Mouse (Mus musculus): ENCODE measurements around the gene Ankrd13d.

Ankrd13d gene

GRCm38 (mm10) chr19:4227446-4227845 is 55.5 kb downstream of the Ankrd13d start:
- no peak for DNase-seq (ENCODE audit: low spot score)

DNA sequence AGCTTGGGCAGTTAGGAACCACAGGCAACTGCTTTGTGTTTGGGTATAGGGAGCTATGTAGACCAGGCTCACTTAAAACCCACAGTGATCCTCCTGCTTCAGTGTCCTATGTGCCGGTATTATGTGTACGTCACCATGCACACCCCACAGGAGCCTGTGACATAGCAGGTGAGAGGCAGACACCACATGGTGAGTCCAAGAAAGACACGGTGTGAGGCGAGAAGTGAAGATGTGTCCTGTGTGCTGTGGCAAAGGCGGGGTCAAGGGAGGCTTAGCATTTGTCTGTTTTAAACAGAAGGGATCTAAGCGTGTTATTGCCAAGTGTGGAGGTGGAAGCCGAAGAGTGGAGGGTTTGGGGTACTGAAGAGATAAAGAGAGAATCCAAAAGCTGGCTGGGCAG is 56.2 kb downstream of the Ankrd13d start:
- no peak for DNase-seq (ENCODE audit: low spot score)

GRCm38 (mm10) chr19:4222165-4222564 is 60.8 kb downstream of the Ankrd13d start:
- DNase-seq (ENCODE audit: low spot score) = no peak

- DNase-seq (ENCODE audit: low spot score) = no peak
These were observed 61.8 kb downstream of the Ankrd13d start for GRCm38 (mm10) chr19:4220957-4221743.

DNA sequence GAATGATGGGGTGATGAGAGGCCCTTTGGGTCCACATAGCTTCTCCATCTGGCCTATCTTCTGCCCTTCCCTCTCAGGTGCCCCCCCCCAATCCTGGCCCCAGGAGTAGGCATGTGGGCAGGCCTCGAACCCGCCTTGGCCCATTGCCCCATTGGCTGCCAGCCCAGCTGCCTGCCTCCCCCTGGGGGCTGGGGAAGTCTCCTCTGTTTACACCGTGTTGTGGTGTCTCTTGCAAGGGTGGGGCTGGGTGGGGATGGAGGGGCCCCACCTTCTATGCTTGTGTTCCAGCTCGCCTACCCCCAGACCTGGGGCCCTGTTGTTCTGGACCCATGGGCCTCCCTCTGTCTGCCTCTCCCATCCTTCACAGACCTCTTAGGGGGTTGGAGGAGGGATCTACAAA is 62.5 kb downstream of the Ankrd13d start:
- DNase-seq (ENCODE audit: low spot score) = no peak

Measured in layer of hippocampus, adult 11-12 months (tissue).